Mouse (Mus musculus): ENCODE data around the gene Acot7.

DNA sequence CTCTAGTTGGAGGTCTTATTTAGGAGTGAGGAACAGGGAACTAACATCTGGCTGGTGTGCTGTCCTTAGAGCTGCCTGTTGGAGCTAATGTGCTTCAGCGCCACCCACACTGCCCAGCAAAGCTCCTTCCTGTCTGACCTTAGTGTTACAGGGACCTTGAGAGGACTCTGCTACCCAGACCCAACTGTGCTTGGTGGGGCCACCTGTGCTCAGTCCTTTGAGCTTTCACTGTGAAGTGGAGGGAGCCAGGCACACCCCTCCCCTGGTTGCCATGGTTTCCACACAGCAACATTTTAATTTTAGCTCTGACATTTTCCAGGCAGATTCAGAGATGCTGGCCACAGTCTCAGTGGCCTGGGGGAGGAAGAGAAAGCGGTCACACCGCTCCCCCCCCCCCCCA lies 25.0 kb downstream of the Acot7 start:
- no peak for TF ChIP-seq POLR2A (IDR thresholded peaks at IDR 0.05; ENCODE audit: insufficient read length, low read depth)
- no peak for TF ChIP-seq POLR2AphosphoS2 (IDR thresholded peaks at IDR 0.05; ENCODE audit: insufficient read length, low read depth)
- no peak for TF ChIP-seq CEBPB (IDR thresholded peaks at IDR 0.05; ENCODE audit: insufficient read depth, poor library complexity, severe bottlenecking)
- no peak for TF ChIP-seq MAX (IDR thresholded peaks at IDR 0.05; ENCODE audit: low read depth)
- TF ChIP-seq MYOD1 (IDR thresholded peaks at IDR 0.05; ENCODE audit: control insufficient read depth in 1 of 3, insufficient read length in 2 of 3, low read depth in 2 of 3), result no peak

Data from myocyte (in vitro differentiated cells).